ENCODE assay signal across 27 mouse cellular contexts in the genomic region with DNA sequence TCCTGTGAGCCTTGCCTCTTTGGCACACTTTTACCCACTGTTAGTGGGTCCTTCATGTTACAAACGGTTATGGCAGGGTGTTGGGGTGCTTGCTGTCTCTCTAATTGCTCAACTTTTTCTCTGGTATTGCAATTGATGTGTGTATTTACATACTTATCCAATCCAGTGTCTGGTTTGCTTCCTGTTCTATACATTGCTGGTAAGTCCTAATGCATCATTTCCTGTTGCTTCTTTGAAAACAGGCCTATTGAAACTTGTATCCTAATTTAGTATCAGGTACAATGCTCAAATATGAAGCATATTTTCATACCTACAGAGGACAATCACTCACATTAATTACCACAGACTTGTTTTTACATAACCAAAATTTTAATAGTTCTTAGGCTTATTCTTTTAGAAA.
"Had no signal": no experiment of that assay in that cellular context is flagged by ENCODE, and none has a peak within 500 bp of the region (broad histone marks: within the 10 kb centered on the region; RNA-seq: fewer than 3 reads in every experiment).

No protein-coding gene starts in this region.

- H3K36me3 ChIP-seq: heart, embryonic 13.5 days; heart, embryonic 15.5 days; hindbrain, embryonic 12.5 days; hindbrain, embryonic 15.5 days; limb, embryonic 13.5 days; limb, embryonic 15.5 days; liver, embryonic 12.5 days had no signal

- H3K27me3 ChIP-seq: heart, embryonic 13.5 days; heart, embryonic 15.5 days; hindbrain, embryonic 12.5 days; hindbrain, embryonic 15.5 days; limb, embryonic 13.5 days; limb, embryonic 15.5 days; liver, embryonic 12.5 days had no signal

- H3K4me2 ChIP-seq: heart, embryonic 11.5 days; heart, embryonic 13.5 days; heart, embryonic 15.5 days; hindbrain, embryonic 12.5 days; hindbrain, embryonic 15.5 days; limb, embryonic 13.5 days; limb, embryonic 15.5 days; liver, embryonic 12.5 days had no signal

- ATAC-seq: hindbrain, postnatal 0 days; intestine, embryonic 16.5 days; liver, embryonic 12.5 days had no signal

- H3K9me3 ChIP-seq: heart, embryonic 13.5 days; heart, embryonic 15.5 days; hindbrain, embryonic 12.5 days; hindbrain, embryonic 15.5 days; limb, embryonic 13.5 days; limb, embryonic 15.5 days; liver, embryonic 12.5 days had no signal

- DNase-seq: gastrocnemius, postnatal 14 days; gastrocnemius, postnatal 36 days; heart, adult 11 months; heart, adult 2 months; heart, postnatal 14 days; heart, postnatal 36 days; kidney, adult 11 months; kidney, adult 2 months; kidney, adult 9 months; kidney, postnatal 10 days; kidney, postnatal 25 days; kidney, postnatal 4 days; layer of hippocampus, adult 9-11 months; layer of hippocampus, postnatal 36 days; left cerebral cortex, postnatal 4 days had no signal

- H3K9ac ChIP-seq: heart, embryonic 13.5 days; heart, embryonic 15.5 days; hindbrain, embryonic 12.5 days; hindbrain, embryonic 15.5 days; limb, embryonic 13.5 days; limb, embryonic 15.5 days; liver, embryonic 12.5 days; liver, embryonic 14.5 days had no signal

- H3K27ac ChIP-seq: heart, adult 2 months; heart, embryonic 13.5 days; heart, embryonic 15.5 days; hindbrain, embryonic 12.5 days; hindbrain, embryonic 15.5 days; hindbrain, postnatal 0 days; layer of hippocampus, adult 2 months; limb, embryonic 13.5 days; limb, embryonic 15.5 days; liver, embryonic 12.5 days; liver, embryonic 14.5 days had no signal

- H3K4me1 ChIP-seq: heart, embryonic 15.5 days; hindbrain, embryonic 12.5 days; hindbrain, embryonic 15.5 days; limb, embryonic 13.5 days; limb, embryonic 15.5 days; liver, embryonic 12.5 days had no signal

- H3K4me3 ChIP-seq: heart, adult 2 months; heart, embryonic 13.5 days; heart, embryonic 15.5 days; hindbrain, embryonic 12.5 days; hindbrain, embryonic 15.5 days; layer of hippocampus, adult 2 months; limb, embryonic 13.5 days; limb, embryonic 15.5 days; liver, embryonic 12.5 days had no signal
